Mouse (Mus musculus): ENCODE results near the gene Rims4.

DNA sequence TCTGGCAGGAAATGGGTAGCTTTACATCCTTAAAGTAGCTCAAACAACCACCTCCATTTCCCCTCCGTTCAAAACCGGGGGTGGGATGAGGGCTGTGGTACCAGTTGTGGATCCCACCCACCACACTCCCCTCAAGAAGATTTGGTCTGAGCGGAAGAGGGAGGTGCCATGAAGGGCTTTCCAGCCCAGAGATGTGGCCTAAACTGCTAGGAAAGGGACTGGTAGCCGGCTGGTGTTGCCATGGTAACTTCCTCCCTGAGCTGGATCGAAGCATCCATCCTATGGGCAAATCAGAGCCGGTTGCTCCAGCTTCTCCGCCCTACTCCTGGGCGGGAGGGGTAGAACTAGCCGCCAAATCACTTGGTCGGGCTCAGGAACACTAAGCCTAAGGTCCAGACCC, 4.4 kb downstream of the Rims4 start:
- TF ChIP-seq CTCF (IDR thresholded peaks at IDR 0.05; ENCODE audit: control insufficient read depth, insufficient read depth, low read length) (no peak), POLR2A (IDR thresholded peaks at IDR 0.05; ENCODE audit: borderline replicate concordance, control insufficient read depth, low read depth, low read length) (no peak)
